Mouse (Mus musculus) cerebellum, adult 2 months (tissue): ENCODE results near the gene Shank3. TPM values are rescaled to one million over a fixed set of nuclear protein-coding genes. Genes with fewer than 3 reads are reported as not detected.

Experiments
- DNase-seq, 2 experiments: peaks; one replicate each; pipeline ENCODE4 v3.0.0; 2021
- H3K27ac ChIP-seq: fragments of 200-500 bp; 2 replicates; pipeline ENCODE4 v1.5.1; 2012; ENCODE audit warnings: low read length, control low read depth, inconsistent platforms; ENCODE audit not compliant: insufficient read depth
- H3K27me3 ChIP-seq: fragments of 200-500 bp; 2 replicates; pipeline ENCODE4 v1.6.1; 2012; ENCODE audit warnings: inconsistent platforms, mild to moderate bottlenecking, low read length, moderate library complexity; ENCODE audit not compliant: control insufficient read depth, insufficient read depth
- H3K4me1 ChIP-seq: fragments of 200-500 bp; 2 replicates; pipeline ENCODE4 v1.6.1; 2011; ENCODE audit warnings: low read length; ENCODE audit not compliant: control insufficient read depth, insufficient read depth
- H3K4me3 ChIP-seq: fragments of 200-500 bp; replicated peaks from 2 replicates; pipeline ENCODE3; 2011; ENCODE audit warnings: mild to moderate bottlenecking, low read depth, low read length, control low read depth; ENCODE audit not compliant: insufficient read depth
- CTCF ChIP-seq: fragments of 200-500 bp; IDR thresholded peaks from 2 replicates; pipeline ENCODE4 v1.5.1; 2011; ENCODE audit warnings: low read depth, mild to moderate bottlenecking, control low read depth, low read length, moderate library complexity, borderline replicate concordance; ENCODE audit not compliant: insufficient read depth
- POLR2A ChIP-seq: fragments of 200-500 bp; IDR thresholded peaks from 2 replicates; pipeline ENCODE4 v1.6.1; 2011; ENCODE audit warnings: low read length, control low read depth, borderline replicate concordance; ENCODE audit not compliant: insufficient read depth
- WGBS: fragments of 180-500 bp; shearing (Covaris S2); methylation state at CpG from one replicate; pipeline ENCODE4 v1.1.7; 2018; 5-methylcytosine and 5-hydroxymethylcytosine counted together
- polyA plus RNA-seq: library from polyadenylated mRNA; depleted of rRNA; stranded (reverse); fragments of >200 nt; gene quantifications from 2 replicates; pipeline ENCODE4 v1.2.3, GENCODE M21; 2012

Shank3 gene
- polyA plus RNA-seq, 1 experiment: 84.7 TPM

DNA sequence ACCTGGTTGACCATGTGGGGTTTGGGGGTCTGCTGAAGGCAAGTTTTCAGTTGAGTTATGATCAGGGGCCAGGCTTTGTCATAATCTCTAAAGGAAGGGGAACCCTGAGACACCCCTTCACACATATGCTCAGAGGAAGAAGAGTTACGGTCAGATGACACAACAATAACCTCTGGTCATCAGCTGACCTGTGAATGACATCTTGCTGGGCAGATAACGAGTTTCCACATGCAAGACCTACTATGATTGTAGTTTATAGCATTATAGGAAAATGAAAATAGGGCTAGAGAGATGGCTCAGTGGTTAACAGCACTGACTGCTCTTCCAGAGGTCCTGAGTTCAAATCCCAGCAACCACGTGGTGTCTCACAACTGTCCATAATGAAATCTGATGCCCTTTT lies 20.8 kb upstream of the Shank3 start:
- Histone ChIP-seq H3K27me3 (no peaks in the 10 kb centered on the region), H3K4me1 (peaks cover 22% of the 10 kb centered on the region), H3K4me3 (no peak overlapping the region), H3K27ac (no peak overlapping the region)
- no peak for TF ChIP-seq POLR2A
- no peak for TF ChIP-seq CTCF
- no peak for DNase-seq
- 91% methylated on average over 3 of the region's 3 CpGs for WGBS

DNA sequence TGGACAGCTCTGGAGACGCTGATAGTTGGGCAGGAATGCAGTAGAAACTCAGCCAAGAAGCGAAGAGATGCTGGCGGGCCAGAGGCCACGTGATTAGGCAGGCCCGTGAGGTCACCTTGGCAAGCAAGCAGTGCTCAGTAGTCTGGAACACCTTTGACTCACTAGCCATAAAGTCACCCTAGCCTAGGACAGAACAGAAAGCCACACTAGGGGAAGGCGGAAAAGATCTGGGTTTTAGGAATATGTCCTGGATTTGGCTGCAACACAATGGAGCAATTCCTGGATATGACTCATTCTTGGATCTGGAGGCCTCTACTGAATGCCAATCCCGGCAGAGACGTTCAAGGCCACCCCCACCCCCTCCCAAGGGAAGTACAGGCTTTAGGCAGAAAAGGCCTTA lies 18.8 kb upstream of the Shank3 start:
- WGBS: 4% methylated on average over 8 of the region's 8 CpGs
- peak; percentile 19; the same call in 1 of the 2 replicates for TF ChIP-seq POLR2A
- TF ChIP-seq CTCF: no peak
- Histone ChIP-seq H3K4me3 (peak overlapping the region; percentile 31), H3K27me3 (no peaks in the 10 kb centered on the region), H3K27ac (peak overlapping the region; percentile 57), H3K4me1 (peaks cover 9% of the 10 kb centered on the region)
- peak; percentile 80 to 90 for DNase-seq

DNA sequence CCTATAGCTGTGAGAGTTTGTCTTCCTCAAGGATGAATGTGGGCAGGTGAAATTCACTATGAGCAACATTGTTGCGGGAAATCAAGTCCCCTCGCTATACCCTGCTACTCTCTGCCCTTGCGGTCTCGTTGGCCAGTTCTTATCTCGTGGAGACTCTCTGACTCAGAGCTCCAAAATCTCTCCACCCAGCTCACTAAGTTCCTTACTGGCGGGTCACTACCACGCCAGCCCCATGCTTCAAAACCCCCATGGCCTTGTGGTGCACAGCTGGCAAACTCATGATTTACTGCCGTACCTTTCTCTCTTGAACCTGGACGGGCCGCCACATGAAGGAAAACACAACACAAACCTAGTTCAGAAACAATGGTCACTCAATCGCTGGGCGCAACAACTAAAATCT lies 11.2 kb upstream of the Shank3 start:
- TF ChIP-seq POLR2A (no peak), CTCF (no peak)
- no peaks in the 10 kb centered on the region for H3K27me3 ChIP-seq
- WGBS: 88% methylated on average over 12 of the region's 12 CpGs
- H3K4me1 ChIP-seq: no peaks in the 10 kb centered on the region
- no peak for DNase-seq
- H3K4me3 ChIP-seq: no peak overlapping the region
- H3K27ac ChIP-seq: no peak overlapping the region

DNA sequence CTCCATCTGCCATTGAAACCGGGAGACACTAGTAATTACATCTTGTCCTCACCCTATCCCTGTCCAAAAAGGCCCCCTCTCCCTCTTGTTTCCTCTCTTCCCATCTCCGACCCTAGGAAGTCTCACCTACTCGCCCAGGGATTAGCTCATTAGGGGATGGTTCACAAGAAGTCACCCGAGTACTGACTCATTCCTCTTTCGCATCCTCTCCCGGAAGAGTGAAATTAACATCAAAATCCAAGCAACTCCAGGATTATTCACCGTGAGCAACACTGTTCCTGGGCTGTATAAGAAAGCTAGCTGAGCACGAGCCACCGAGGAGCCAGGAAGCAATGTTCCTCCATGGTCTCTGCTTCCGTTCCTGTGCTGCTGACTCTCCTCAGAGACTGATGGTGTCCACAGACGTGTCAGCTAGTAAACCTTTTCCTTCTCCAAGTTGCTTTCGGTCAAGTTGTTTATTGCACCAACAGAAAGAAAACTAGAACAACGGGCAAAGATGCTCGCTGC lies 10.8 kb upstream of the Shank3 start:
- no peak for DNase-seq
- 69% methylated on average over 14 of the region's 14 CpGs for WGBS
- TF ChIP-seq POLR2A: no peak
- no peak for TF ChIP-seq CTCF
- Histone ChIP-seq H3K27ac (no peak overlapping the region), H3K27me3 (no peaks in the 10 kb centered on the region), H3K4me1 (no peaks in the 10 kb centered on the region), H3K4me3 (no peak overlapping the region)

DNA sequence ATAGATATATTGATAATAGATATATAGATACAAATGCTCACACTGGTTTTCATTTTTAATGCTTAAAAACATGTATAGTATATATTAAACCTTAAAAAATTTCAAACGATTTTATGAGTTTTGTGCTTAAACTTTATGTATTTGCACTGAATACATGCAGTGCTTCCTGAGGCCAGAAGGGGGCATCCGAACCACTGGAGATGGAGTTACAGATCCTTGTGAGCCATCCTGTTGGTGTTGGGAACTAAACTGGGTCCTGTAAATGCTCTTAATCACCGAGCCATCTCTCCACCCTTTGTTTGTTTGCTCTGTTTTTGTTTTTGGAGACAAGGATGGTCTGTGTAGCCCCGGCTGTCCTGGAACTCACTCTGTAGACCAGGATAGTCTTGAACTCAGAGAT lies 4.5 kb upstream of the Shank3 start:
- Histone ChIP-seq H3K27ac (no peak overlapping the region), H3K4me3 (no peak overlapping the region), H3K27me3 (no peaks in the 10 kb centered on the region), H3K4me1 (peaks cover 7% of the 10 kb centered on the region; the same call in 1 of the 2 replicates)
- no peak for DNase-seq
- 85% methylated on average over 4 of the region's 4 CpGs for WGBS
- no peak for TF ChIP-seq POLR2A
- TF ChIP-seq CTCF: peak; percentile 55; the same call in 1 of the 2 replicates

- H3K27ac ChIP-seq: no peak overlapping the region
- H3K4me3 ChIP-seq: no peak overlapping the region
- DNase-seq: no peak
- TF ChIP-seq CTCF (no peak), POLR2A (no peak)
- 45% methylated on average over 4 of the region's 4 CpGs for WGBS
- H3K4me1 ChIP-seq: peaks cover 7% of the 10 kb centered on the region; the same call in 1 of the 2 replicates
- no peaks in the 10 kb centered on the region for H3K27me3 ChIP-seq
These were observed 3.3 kb upstream of the Shank3 start for GRCm38 (mm10) chr15:89496131-89496530.

DNA sequence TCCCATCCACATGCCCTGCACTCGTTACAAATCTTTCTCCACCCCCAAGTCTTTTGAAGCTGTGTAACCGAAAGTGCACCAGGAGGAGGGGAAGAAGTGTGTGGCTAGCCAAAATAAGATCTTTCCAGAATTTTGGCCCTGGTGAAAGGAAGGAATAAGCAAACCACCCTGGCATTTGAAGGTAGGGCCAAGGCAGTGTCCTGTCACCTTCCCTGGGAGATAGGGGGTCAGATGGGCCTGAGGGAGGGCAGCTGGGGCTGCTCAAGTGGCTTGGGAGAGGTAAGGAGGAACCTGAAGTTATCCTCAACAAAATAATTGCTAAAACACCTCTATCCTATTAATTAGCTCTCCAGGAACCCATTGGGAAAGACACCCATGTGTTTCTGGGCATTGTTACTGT lies 2.6 kb upstream of the Shank3 start:
- DNase-seq: no peak
- Histone ChIP-seq H3K27me3 (no peaks in the 10 kb centered on the region), H3K4me3 (no peak overlapping the region), H3K27ac (no peak overlapping the region), H3K4me1 (peaks cover 7% of the 10 kb centered on the region; the same call in 1 of the 2 replicates)
- TF ChIP-seq POLR2A (no peak), CTCF (no peak)
- WGBS: 80% methylated on average over 2 of the region's 2 CpGs

DNA sequence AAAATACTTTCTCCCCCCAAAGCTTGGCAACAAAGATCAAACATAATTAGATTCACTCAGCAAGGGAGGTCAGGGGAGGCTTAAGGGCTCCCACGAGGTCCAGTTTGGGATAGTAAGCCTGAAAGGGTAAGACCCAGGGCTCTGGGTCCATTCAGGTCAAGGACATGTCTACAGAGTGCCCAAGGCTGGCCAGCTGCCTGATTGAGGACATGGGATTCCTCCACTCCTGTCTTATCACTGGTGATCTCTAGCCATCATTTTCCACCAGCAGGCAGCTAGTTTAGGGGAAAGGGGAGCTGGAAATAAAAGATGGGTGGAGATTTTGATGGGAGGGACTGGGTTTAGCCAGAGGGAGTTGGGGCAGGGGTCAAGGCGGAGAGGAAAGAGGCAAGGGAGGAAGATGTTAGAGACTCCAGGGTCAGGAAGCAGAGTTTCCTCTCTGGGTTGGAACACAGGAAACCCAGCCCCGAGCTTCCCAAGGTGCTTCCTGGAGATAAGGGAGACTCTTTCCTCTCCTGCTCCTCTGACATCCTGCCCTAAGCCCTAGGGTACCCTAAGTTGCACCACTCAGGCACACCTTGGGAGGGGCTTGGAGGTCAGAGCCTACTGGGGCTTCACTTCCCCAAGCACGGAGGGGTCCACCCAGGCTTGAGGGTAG lies 1.9 kb upstream of the Shank3 start:
- H3K4me1 ChIP-seq: peaks cover 7% of the 10 kb centered on the region; the same call in 1 of the 2 replicates
- DNase-seq: peak in 1 of 2 experiments; percentile 20
- no peaks in the 10 kb centered on the region for H3K27me3 ChIP-seq
- H3K4me3 ChIP-seq: no peak overlapping the region
- TF ChIP-seq POLR2A (no peak), CTCF (no peak)
- WGBS: 71% methylated on average over 4 of the region's 4 CpGs
- no peak overlapping the region; the same call in 1 of the 2 replicates for H3K27ac ChIP-seq
